ENCODE assay signal across 23 mouse cellular contexts in the genomic region with DNA sequence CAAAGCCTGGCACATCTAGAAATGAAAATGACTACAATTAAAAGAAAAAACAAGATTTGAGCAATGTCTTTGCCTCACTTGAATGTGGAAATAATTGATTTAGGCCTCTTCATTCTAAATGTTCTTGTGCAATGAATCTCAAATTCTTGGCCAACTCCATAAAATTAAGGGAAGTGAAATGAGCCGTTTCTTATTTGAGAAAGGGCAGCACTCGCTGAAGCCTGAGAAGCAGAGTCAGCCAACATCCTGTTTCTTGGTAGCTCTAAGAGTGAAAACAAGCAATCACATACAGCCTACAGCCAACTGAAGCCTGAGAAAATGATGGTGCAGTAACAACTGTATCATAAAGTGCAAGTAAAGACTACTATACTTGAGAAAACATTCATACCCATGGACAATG.
"Had no signal": no experiment of that assay in that cellular context is flagged by ENCODE, and none has a peak within 500 bp of the region (broad histone marks: within the 10 kb centered on the region; RNA-seq: fewer than 3 reads in every experiment).

No protein-coding gene starts in this region.

- H3K27me3 ChIP-seq: heart, embryonic 12.5 days; hindbrain, embryonic 12.5 days; intestine, embryonic 15.5 days; limb, embryonic 12.5 days; liver, embryonic 13.5 days had no signal

- ATAC-seq: hindbrain, embryonic 16.5 days; inflammation-experienced regulatory T-cells, adult 6 months; intestine, embryonic 15.5 days had no signal

- H3K4me1 ChIP-seq: heart, embryonic 10.5 days; heart, embryonic 12.5 days; hindbrain, embryonic 10.5 days; hindbrain, embryonic 12.5 days; intestine, embryonic 15.5 days; limb, embryonic 10.5 days; limb, embryonic 12.5 days; liver, embryonic 13.5 days had no signal

- H3K4me2 ChIP-seq: heart, embryonic 12.5 days; hindbrain, embryonic 12.5 days; hindbrain, embryonic 14.5 days; intestine, embryonic 15.5 days; limb, embryonic 12.5 days; liver, embryonic 11.5 days; liver, embryonic 13.5 days had no signal

- H3K9ac ChIP-seq: heart, embryonic 12.5 days; hindbrain, embryonic 12.5 days; hindbrain, embryonic 14.5 days; intestine, embryonic 15.5 days; limb, embryonic 12.5 days; liver, embryonic 13.5 days had no signal

- H3K27ac ChIP-seq: heart, embryonic 10.5 days; hindbrain, embryonic 10.5 days; hindbrain, embryonic 12.5 days; hindbrain, embryonic 14.5 days; intestine, embryonic 15.5 days; limb, embryonic 10.5 days; limb, embryonic 12.5 days; liver, embryonic 13.5 days had no signal

- H3K4me3 ChIP-seq: heart, embryonic 10.5 days; heart, embryonic 12.5 days; hindbrain, embryonic 10.5 days; hindbrain, embryonic 12.5 days; intestine, embryonic 15.5 days; limb, embryonic 10.5 days; limb, embryonic 12.5 days; liver, embryonic 13.5 days had no signal

- H3K36me3 ChIP-seq: heart, embryonic 10.5 days; heart, embryonic 12.5 days; hindbrain, embryonic 10.5 days; hindbrain, embryonic 12.5 days; intestine, embryonic 15.5 days; limb, embryonic 10.5 days; limb, embryonic 12.5 days; liver, embryonic 13.5 days had no signal

- H3K9me3 ChIP-seq: heart, embryonic 10.5 days; heart, embryonic 12.5 days; hindbrain, embryonic 10.5 days; hindbrain, embryonic 12.5 days; intestine, embryonic 15.5 days; limb, embryonic 10.5 days; limb, embryonic 12.5 days; liver, embryonic 13.5 days had no signal

- DNase-seq: gastrocnemius, postnatal 14 days; gastrocnemius, postnatal 36 days; heart, adult 18-20 months; heart, postnatal 10 days; heart, postnatal 4 days; kidney, adult 11 months; kidney, adult 2 months; kidney, adult 9 months; kidney, postnatal 14 days; kidney, postnatal 36 days; liver; liver, embryonic 13.5 days had no signal
